Mouse (Mus musculus) midbrain, postnatal 0 days (tissue): ENCODE results near the gene Krt80. TPM values are rescaled to one million over a fixed set of nuclear protein-coding genes. Genes with fewer than 3 reads are reported as not detected.

Experiments
- ATAC-seq: fragments of 200-750 bp; cut with Nextera tagmentation; 2 replicates; pipeline ENCODE4 v1.8.0; 2017; ENCODE audit warnings: moderate number of reproducible peaks, mild to moderate bottlenecking, moderate TSS enrichment, moderate library complexity; ENCODE audit not compliant: low FRiP score
- DNase-seq: peaks from one replicate; pipeline ENCODE4 v3.0.0-alpha.2; 2015; ENCODE audit warnings: low spot score
- H3K27ac ChIP-seq: fragments of 300-500 bp; sonication (generic); 2 replicates; pipeline ENCODE4 v1.5.1; 2014; ENCODE audit warnings: low read depth, mild to moderate bottlenecking, low read length, mixed read lengths
- H3K27me3 ChIP-seq: fragments of 300-500 bp; sonication (generic); 2 replicates; pipeline ENCODE4 v1.6.1; 2014; ENCODE audit warnings: low read length, control low read depth, mixed read lengths; ENCODE audit not compliant: insufficient read depth
- H3K36me3 ChIP-seq: fragments of 300-500 bp; sonication (generic); 2 replicates; pipeline ENCODE4 v1.6.1; 2014; ENCODE audit warnings: low read length, control low read depth, mixed read lengths; ENCODE audit not compliant: insufficient read depth
- H3K4me1 ChIP-seq: fragments of 300-500 bp; sonication (generic); 2 replicates; pipeline ENCODE4 v1.6.1; 2014; ENCODE audit warnings: mild to moderate bottlenecking, control low read depth, antibody characterized with exemption, low read length, mixed read lengths; ENCODE audit not compliant: insufficient read depth
- H3K4me2 ChIP-seq: fragments of 300-500 bp; sonication (generic); 2 replicates; pipeline ENCODE4 v1.6.1; 2014; ENCODE audit warnings: low read depth, mild to moderate bottlenecking, low read length, mixed read lengths; ENCODE audit not compliant: poor library complexity, severe bottlenecking
- H3K4me3 ChIP-seq: fragments of 300-500 bp; sonication (generic); 2 replicates; pipeline ENCODE4 v1.5.1; 2014; ENCODE audit warnings: low read depth, mild to moderate bottlenecking, low read length, moderate library complexity
- H3K9ac ChIP-seq: fragments of 300-500 bp; sonication (generic); replicated peaks from 2 replicates; pipeline ENCODE4 v1.6.1; 2014; ENCODE audit warnings: mild to moderate bottlenecking, low read length, moderate library complexity, mixed read lengths; ENCODE audit not compliant: poor library complexity, severe bottlenecking
- H3K9me3 ChIP-seq: fragments of 300-500 bp; sonication (generic); 2 replicates; pipeline ENCODE4 v1.6.1; 2016; ENCODE audit warnings: low read length, control low read depth
- CTCF ChIP-seq: IDR thresholded peaks from 2 replicates; pipeline ENCODE4 v1.5.1; 2016; ENCODE audit warnings: antibody characterized with exemption, mild to moderate bottlenecking
- WGBS: fragments of 180-500 bp; shearing (Covaris S2); extraction: QIAGEN DNeasy Blood & Tissue Kit; methylation state at CpG from one replicate; pipeline ENCODE4 v1.1.7; 2014; 5-methylcytosine and 5-hydroxymethylcytosine counted together
- polyA plus RNA-seq: library from polyadenylated mRNA; unstranded; fragments of >200 nt; fragmentation: Nextera tagmentation; extraction: Ambion mirVana; gene quantifications from 2 replicates; pipeline ENCODE4 v1.2.1, GENCODE M21; 2015
- total RNA-seq: library from RNA; depleted of rRNA; stranded (reverse); fragments of >200 nt; gene quantifications from 2 replicates; pipeline ENCODE4 v1.2.3, GENCODE M21; 2014

Gene Krt80
- total and polyA plus RNA-seq, 2 experiments from 2014 or later: 0.16 to 1.0 TPM

DNA sequence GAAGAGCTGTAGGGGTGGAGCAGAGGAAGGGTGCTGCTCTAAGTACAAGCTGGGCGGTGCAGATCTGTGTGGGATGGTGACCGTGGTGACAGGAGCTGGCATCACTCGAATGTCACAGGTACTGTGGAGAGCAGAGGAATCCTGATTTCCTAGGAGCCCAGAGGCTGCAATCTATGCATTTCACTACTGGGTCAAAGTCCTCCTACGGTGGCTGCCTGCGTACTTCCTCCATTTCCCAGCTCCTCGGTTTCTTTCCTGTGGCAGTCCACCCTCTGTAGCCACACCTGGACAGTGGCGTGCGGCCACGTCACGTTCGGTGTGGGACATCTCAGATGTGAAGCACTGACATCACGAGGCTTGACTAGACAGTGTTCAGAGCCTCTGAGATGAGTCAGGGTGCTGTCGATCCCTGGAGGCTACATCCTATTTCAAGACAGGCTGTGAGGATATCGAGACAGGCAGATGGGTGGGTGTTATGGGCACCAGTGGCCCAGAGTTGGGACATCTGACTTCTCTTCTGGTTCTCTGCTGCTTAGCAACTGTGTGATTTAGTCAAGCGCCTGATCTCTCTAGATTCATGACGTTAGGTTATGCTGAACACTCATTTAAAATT, 3.4 kb upstream of the Krt80 start:
- no peak overlapping the region for H3K4me2 ChIP-seq
- H3K4me3 ChIP-seq: no peak overlapping the region
- no peak overlapping the region for H3K9ac ChIP-seq
- H3K9me3 ChIP-seq: no peaks in the 10 kb centered on the region
- H3K4me1 ChIP-seq: no peaks in the 10 kb centered on the region
- 80% methylated on average over 16 of the region's 16 CpGs for WGBS
- no peak for DNase-seq
- no peak for TF ChIP-seq CTCF
- H3K36me3 ChIP-seq: no peaks in the 10 kb centered on the region
- H3K27ac ChIP-seq: no peak overlapping the region
- H3K27me3 ChIP-seq: no peaks in the 10 kb centered on the region
- no peak for ATAC-seq

DNA sequence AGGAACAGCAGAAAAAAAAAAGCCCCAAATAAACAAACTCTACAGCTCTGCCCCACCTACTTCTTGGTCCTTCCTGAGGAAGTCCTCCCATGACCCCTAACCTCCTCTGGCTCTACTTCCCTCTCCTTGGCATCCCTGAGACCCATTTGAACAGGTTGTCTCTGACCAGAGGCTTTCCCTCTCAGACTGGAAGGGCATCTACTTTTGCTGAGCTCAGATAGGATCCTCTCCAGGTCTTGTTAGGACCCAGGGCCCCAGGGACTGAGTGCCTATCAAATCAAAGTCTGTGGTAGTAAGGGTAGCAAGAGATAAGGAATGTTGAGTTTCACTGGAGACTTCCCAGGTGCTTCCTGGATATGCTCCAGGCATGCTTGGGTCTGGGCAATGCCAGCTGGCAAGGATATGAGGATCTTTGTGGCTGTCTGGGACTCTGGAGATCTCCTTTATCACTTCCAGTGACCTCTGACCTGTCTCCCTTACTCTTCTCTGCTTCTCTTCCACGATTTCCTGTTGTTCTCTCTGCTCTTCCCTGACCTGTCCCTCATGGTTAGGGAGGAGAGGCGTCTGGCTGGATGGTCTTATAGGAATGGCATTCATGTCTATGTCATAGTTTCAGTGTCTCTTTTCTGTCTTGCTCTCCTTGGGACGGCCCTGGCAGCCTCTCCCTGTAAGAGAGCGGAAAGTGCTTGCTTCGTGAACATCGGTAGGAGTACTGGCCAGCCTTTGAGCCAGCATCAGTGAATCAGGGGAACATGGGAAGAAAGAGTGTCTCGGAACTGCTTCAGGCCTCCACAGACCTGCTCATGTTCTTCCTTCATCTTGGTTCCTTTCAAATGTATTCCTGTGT, 2.4 kb upstream of the Krt80 start:
- Histone ChIP-seq H3K27me3 (no peaks in the 10 kb centered on the region), H3K9me3 (no peaks in the 10 kb centered on the region), H3K9ac (no peak overlapping the region), H3K27ac (no peak overlapping the region), H3K4me2 (no peak overlapping the region), H3K4me3 (no peak overlapping the region), H3K4me1 (no peaks in the 10 kb centered on the region), H3K36me3 (no peaks in the 10 kb centered on the region)
- WGBS: 71% methylated on average over 7 of the region's 7 CpGs
- no peak for TF ChIP-seq CTCF
- ATAC-seq (no peak), DNase-seq (no peak)

DNA sequence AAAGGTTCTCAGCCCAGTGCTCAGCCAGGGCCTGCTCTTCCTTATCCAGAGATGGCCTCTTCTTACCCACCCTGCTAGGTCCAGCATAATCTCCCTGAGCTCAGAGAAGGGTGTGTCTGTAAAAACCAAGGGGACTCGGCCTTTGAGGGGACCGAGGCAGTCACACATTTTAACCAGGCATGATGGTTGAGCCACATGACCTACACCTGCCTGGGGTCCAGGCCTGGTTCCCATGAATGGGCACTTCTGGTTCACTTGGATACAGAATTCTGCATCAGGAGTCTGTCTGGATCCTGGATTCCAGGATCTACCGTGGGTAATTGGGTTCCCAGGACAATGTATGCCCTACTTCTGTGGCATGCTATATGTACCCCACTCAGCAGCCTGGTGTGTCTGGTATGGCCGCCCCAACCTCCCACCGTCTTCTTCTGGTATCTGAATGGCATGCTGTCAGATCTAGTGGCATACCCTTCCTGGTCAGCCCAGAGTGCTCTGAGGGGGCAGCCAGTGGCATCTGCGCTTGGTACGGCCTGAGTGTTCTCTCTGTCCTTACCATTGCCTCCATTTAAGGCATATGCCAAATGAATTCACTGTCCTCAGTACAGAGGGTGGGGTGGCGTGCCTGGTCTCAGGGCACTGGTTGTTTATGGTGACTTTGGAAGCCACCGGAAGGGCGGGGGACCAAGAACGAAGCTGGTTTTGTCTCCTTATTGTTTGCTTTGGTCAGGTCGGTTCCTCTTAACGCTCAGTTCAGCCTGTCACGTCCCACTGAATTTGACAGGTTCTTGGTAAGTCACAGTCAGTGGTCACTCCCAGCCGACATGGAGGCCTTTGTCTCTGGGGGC, 1.4 kb upstream of the Krt80 start:
- no peaks in the 10 kb centered on the region for H3K4me1 ChIP-seq
- WGBS: 66% methylated on average over 15 of the region's 15 CpGs
- no peaks in the 10 kb centered on the region for H3K27me3 ChIP-seq
- H3K27ac ChIP-seq: no peak overlapping the region
- ATAC-seq: no peak
- H3K36me3 ChIP-seq: no peaks in the 10 kb centered on the region
- H3K9me3 ChIP-seq: no peaks in the 10 kb centered on the region
- no peak overlapping the region for H3K9ac ChIP-seq
- no peak for DNase-seq
- no peak overlapping the region for H3K4me2 ChIP-seq
- TF ChIP-seq CTCF: no peak
- H3K4me3 ChIP-seq: no peak overlapping the region

DNA sequence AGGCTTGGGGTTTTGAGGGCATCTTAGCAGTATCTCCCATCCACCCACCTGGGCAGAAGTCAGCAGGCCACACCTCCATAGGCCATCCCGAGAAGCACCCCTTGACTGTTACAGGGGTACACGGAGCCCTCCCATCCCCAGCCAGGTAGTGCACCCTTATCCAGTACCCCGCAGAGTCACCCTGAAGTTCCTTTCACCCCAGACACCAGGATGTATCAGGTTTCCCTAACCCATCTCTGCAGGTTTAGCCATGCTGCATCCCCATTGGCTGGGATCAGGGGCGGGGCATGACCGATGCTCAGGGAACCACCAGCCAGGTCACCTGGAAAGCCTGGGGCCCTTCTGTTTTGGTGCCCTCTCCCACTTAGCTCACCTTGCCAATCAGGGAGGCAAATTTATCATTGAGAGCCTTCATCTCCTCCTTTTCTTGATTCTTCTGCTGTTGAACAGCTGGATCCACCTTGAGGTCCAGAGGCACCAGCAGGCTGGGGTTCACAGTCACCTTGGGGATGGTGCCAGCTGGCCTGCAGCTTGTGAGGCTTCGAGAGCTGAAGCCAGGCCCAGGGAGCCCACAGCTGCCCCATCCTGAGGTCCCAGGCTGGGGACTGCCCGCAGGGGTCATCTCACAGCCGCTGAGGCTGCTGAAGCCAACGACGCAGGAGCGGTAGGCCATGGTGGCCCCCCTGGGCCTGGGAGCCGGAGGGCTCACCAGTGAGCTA, 421 bp downstream of the Krt80 start:
- 42% methylated on average over 12 of the region's 12 CpGs for WGBS
- no peak overlapping the region for H3K27ac ChIP-seq
- H3K27me3 ChIP-seq: no peaks in the 10 kb centered on the region
- ATAC-seq: no peak
- no peak overlapping the region for H3K4me3 ChIP-seq
- no peak overlapping the region; the same call in 1 of the 2 replicates for H3K9ac ChIP-seq
- no peak overlapping the region for H3K4me2 ChIP-seq
- no peaks in the 10 kb centered on the region for H3K36me3 ChIP-seq
- no peak for TF ChIP-seq CTCF
- no peaks in the 10 kb centered on the region for H3K4me1 ChIP-seq
- no peak for DNase-seq
- H3K9me3 ChIP-seq: no peaks in the 10 kb centered on the region

DNA sequence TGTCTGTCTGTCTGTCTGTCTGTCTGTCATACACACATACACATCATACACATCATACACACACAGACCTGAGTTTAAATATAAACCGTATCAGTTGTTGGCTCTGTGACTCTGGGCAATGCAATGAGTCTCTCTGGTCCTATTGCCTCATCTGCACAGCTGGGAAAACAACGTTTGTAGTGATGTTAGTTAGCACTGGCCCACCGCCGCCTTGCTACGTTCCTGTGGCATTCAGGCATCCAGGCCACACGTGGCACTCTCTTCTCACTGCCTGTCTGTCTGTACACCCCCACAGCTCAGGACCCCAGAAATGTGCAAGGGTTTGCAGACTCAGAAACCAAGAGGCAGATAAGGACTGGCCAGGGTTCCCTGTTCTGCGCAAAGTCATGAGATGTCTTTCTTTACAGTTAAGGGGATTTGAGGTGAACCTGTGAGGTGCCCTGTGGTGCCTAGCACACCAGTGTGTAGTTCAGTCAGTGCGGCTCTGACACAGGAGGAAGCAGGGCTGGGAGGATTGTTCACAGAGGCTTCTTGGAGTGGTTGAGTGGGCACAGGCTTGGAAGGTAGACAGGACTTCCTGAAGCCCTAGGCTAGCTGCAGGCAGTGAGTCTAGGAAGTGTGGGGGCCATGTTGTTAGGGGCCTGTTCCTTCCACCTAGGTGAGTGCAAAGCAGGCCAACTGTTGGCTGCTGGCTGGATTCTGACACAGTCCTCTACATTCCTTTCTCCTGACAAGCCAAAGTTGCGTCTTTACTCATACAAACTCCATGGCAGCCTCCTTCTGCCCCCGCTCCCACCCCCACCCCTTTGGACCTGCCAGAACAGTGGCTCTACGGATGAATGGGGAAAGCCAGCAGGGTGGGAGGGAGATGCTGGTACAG, 1.2 kb downstream of the Krt80 start:
- no peaks in the 10 kb centered on the region for H3K4me1 ChIP-seq
- 72% methylated on average over 11 of the region's 11 CpGs for WGBS
- H3K4me2 ChIP-seq: no peak overlapping the region
- H3K36me3 ChIP-seq: no peaks in the 10 kb centered on the region
- H3K9me3 ChIP-seq: no peaks in the 10 kb centered on the region
- no peaks in the 10 kb centered on the region for H3K27me3 ChIP-seq
- no peak for DNase-seq
- no peak overlapping the region for H3K27ac ChIP-seq
- ATAC-seq: no peak
- TF ChIP-seq CTCF: no peak
- H3K9ac ChIP-seq: no peak overlapping the region; the same call in 1 of the 2 replicates
- no peak overlapping the region for H3K4me3 ChIP-seq
